Mouse (Mus musculus) limb, embryonic 11.5 days (tissue): ENCODE results near the gene Gm47955. TPM values are rescaled to one million over a fixed set of nuclear protein-coding genes. Genes with fewer than 3 reads are reported as not detected.
"Not testable (repeated sequence)": the region's sequence is repeated elsewhere in the genome, so short reads cannot be mapped to it uniquely, and the experiment has no call there.

Experiments
- ATAC-seq: fragments of 200-750 bp; cut with Nextera tagmentation; 2 replicates; pipeline ENCODE4 v1.8.0; 2017; ENCODE audit warnings: low read depth; ENCODE audit not compliant: insufficient number of reproducible peaks, low FRiP score, low TSS enrichment
- DNase-seq: peaks from one replicate; pipeline ENCODE4 v3.0.0-alpha.2; 2015; ENCODE audit warnings: low spot score
- H3K27ac ChIP-seq: fragments of 300-500 bp; sonication (generic); replicated peaks from 2 replicates; pipeline ENCODE4 v1.5.1; 2014; ENCODE audit warnings: low read depth, mild to moderate bottlenecking, low read length
- H3K27me3 ChIP-seq: fragments of 300-500 bp; sonication (generic); 2 replicates; pipeline ENCODE4 v1.6.1; 2014; ENCODE audit warnings: mild to moderate bottlenecking, low read length, mixed read lengths; ENCODE audit not compliant: control insufficient read depth, insufficient read depth
- H3K36me3 ChIP-seq: fragments of 300-500 bp; sonication (generic); 2 replicates; pipeline ENCODE4 v1.6.1; 2014; ENCODE audit warnings: mild to moderate bottlenecking, low read length, moderate library complexity, mixed read lengths; ENCODE audit not compliant: control insufficient read depth, insufficient read depth
- H3K4me1 ChIP-seq: fragments of 300-500 bp; sonication (generic); 2 replicates; pipeline ENCODE4 v1.6.1; 2014; ENCODE audit warnings: low read length, mixed read lengths; ENCODE audit not compliant: control insufficient read depth, insufficient read depth
- H3K4me2 ChIP-seq: fragments of 300-500 bp; sonication (generic); 2 replicates; pipeline ENCODE4 v1.6.1; 2014; ENCODE audit warnings: low read depth, mild to moderate bottlenecking, moderate library complexity; ENCODE audit not compliant: severe bottlenecking
- H3K4me3 ChIP-seq: fragments of 300-500 bp; sonication (generic); 2 replicates; pipeline ENCODE4 v1.5.1; 2014; ENCODE audit warnings: low read depth, low read length
- H3K9ac ChIP-seq: fragments of 300-500 bp; sonication (generic); 2 replicates; pipeline ENCODE4 v1.6.1; 2014; ENCODE audit warnings: mild to moderate bottlenecking, low read length
- H3K9me3 ChIP-seq: fragments of 300-500 bp; sonication (generic); 2 replicates; pipeline ENCODE4 v1.6.1; 2016; ENCODE audit warnings: low read length; ENCODE audit not compliant: control insufficient read depth
- WGBS: fragments of 180-500 bp; shearing (Covaris S2); extraction: QIAGEN DNeasy Blood & Tissue Kit; methylation state at CpG from one replicate; pipeline ENCODE4 v1.1.7; 2014; 5-methylcytosine and 5-hydroxymethylcytosine counted together
- polyA plus RNA-seq: library from polyadenylated mRNA; unstranded; fragments of >200 nt; fragmentation: Nextera tagmentation; extraction: Ambion mirVana; gene quantifications from 2 replicates; pipeline ENCODE4 v1.2.1, GENCODE M21; 2014

The Gm47955 gene
- not detected in 2 replicates for polyA plus RNA-seq

- ATAC-seq (no peak), DNase-seq (no peak)
- no peaks in the 10 kb centered on the region for H3K27me3 ChIP-seq
- WGBS = 86% methylated on average over 11 of the region's 11 CpGs
- H3K9ac ChIP-seq = no peak within 1 kb of the TSS
- no peak within 1 kb of the TSS for H3K27ac ChIP-seq
- H3K4me3 ChIP-seq = no peak within 1 kb of the TSS
- H3K9me3 ChIP-seq = no peaks in the 10 kb centered on the region
- H3K4me1 ChIP-seq = no peaks in the 10 kb centered on the region
- H3K4me2 ChIP-seq = no peak within 1 kb of the TSS
- no peaks in the 10 kb centered on the region for H3K36me3 ChIP-seq
Measured at GRCm38 (mm10) chr1:82959870-82960385, at the start of gene Gm47955. TSS of gene Gm47955 (plus strand) at chr1:82960286.

- Histone ChIP-seq H3K36me3 (no peaks in the 10 kb centered on the region), H3K4me2 (no peak within 1 kb of the TSS), H3K9me3 (no peaks in the 10 kb centered on the region), H3K4me1 (no peaks in the 10 kb centered on the region), H3K27ac (no peak within 1 kb of the TSS), H3K9ac (no peak within 1 kb of the TSS), H3K4me3 (no peak within 1 kb of the TSS), H3K27me3 (no peaks in the 10 kb centered on the region)
- 83% methylated on average over 3 of the region's 3 CpGs for WGBS
- ATAC-seq (no peak), DNase-seq (no peak)
Measured at GRCm38 (mm10) chr1:82913025-82913424, 47.1 kb upstream of the Gm47955 start, which contains the start of gene A030005L19Rik. TSS of gene A030005L19Rik (plus strand) at chr1:82913325.

GRCm38 (mm10) chr1:82913434-82913833 lies 46.7 kb upstream of the Gm47955 start:
- not testable (repeated sequence) for H3K4me2 ChIP-seq, H3K36me3 ChIP-seq, H3K27ac ChIP-seq, H3K9me3 ChIP-seq, H3K4me3 ChIP-seq, H3K9ac ChIP-seq, ATAC-seq, H3K27me3 ChIP-seq, H3K4me1 ChIP-seq, DNase-seq
- 100% methylated on average over 5 of the region's 5 CpGs for WGBS

GRCm38 (mm10) chr1:82924650-82925049 lies 35.4 kb upstream of the Gm47955 start, which contains the start of gene A030014E15Rik:
TSS of gene A030014E15Rik (plus strand) at chr1:82924917.
- Histone ChIP-seq H3K27me3 (no peaks in the 10 kb centered on the region), H3K4me1 (no peaks in the 10 kb centered on the region), H3K4me3 (no peak within 1 kb of the TSS), H3K9me3 (no peaks in the 10 kb centered on the region), H3K36me3 (no peaks in the 10 kb centered on the region), H3K27ac (no peak within 1 kb of the TSS), H3K4me2 (no peak within 1 kb of the TSS), H3K9ac (no peak within 1 kb of the TSS)
- 90% methylated on average over 6 of the region's 6 CpGs for WGBS
- no peak for ATAC-seq
- no peak for DNase-seq

- H3K9me3 ChIP-seq, H3K27ac ChIP-seq, H3K36me3 ChIP-seq, H3K9ac ChIP-seq, H3K4me2 ChIP-seq, H3K4me3 ChIP-seq, H3K4me1 ChIP-seq, H3K27me3 ChIP-seq, ATAC-seq, DNase-seq: not testable (repeated sequence)
- WGBS = 80% methylated on average over 3 of the region's 3 CpGs
Measured at GRCm38 (mm10) chr1:82930558-82930957, 29.5 kb upstream of the Gm47955 start.

- H3K4me3 ChIP-seq, H3K4me2 ChIP-seq, H3K4me1 ChIP-seq, H3K9me3 ChIP-seq, H3K27me3 ChIP-seq, ATAC-seq, DNase-seq, H3K9ac ChIP-seq, H3K36me3 ChIP-seq, H3K27ac ChIP-seq: not testable (repeated sequence)
- no CpG with 5 or more reads among the region's 6 CpGs for WGBS
Measured at GRCm38 (mm10) chr1:82931326-82931725, 28.8 kb upstream of the Gm47955 start, which contains the start of gene Gm6217. TSS of gene Gm6217 (minus strand) at chr1:82931399.

- Histone ChIP-seq H3K9ac (no peak overlapping the region), H3K27ac (no peak overlapping the region), H3K36me3 (no peaks in the 10 kb centered on the region), H3K4me3 (no peak overlapping the region), H3K4me1 (no peaks in the 10 kb centered on the region), H3K9me3 (no peaks in the 10 kb centered on the region), H3K27me3 (no peaks in the 10 kb centered on the region), H3K4me2 (no peak overlapping the region)
- DNase-seq (no peak), ATAC-seq (no peak)
- 88% methylated on average over 5 of the region's 5 CpGs for WGBS
Measured at GRCm38 (mm10) chr1:82938666-82939065, 21.4 kb upstream of the Gm47955 start.

GRCm38 (mm10) chr1:82942505-82942904 lies 17.6 kb upstream of the Gm47955 start:
- WGBS = 88% methylated on average over 1 of the region's 2 CpGs
- ATAC-seq = not testable (repeated sequence)

GRCm38 (mm10) chr1:82943295-82943694 lies 16.8 kb upstream of the Gm47955 start, which contains the start of gene A030003K21Rik:
TSS of gene A030003K21Rik (minus strand) at chr1:82943388.
- not testable (repeated sequence) for H3K4me2 ChIP-seq, ATAC-seq, DNase-seq, H3K9ac ChIP-seq, H3K36me3 ChIP-seq, H3K9me3 ChIP-seq, H3K4me3 ChIP-seq, H3K4me1 ChIP-seq, H3K27me3 ChIP-seq, H3K27ac ChIP-seq
- no CpG with 5 or more reads among the region's 6 CpGs for WGBS

More at GRCm38 (mm10) chr1:82942505-82942904, 17.6 kb upstream of the Gm47955 start:
- H3K9me3 ChIP-seq, H3K9ac ChIP-seq, H3K27ac ChIP-seq, H3K4me1 ChIP-seq, H3K4me3 ChIP-seq, H3K4me2 ChIP-seq, DNase-seq, H3K36me3 ChIP-seq, H3K27me3 ChIP-seq: not testable (repeated sequence)
